Mouse (Mus musculus) gastrocnemius, postnatal 10 days (tissue): ENCODE data around the gene Zfp738. TPM values are rescaled to one million over a fixed set of nuclear protein-coding genes. Genes with fewer than 3 reads are reported as not detected.
"Not testable (repeated sequence)": the region's sequence is repeated elsewhere in the genome, so short reads cannot be mapped to it uniquely, and the experiment has no call there.

Experiments
- DNase-seq: peaks from one replicate; pipeline ENCODE4 v3.0.0; 2021; ENCODE audit warnings: mixed read lengths
- long read RNA-seq, 2 experiments: library from polyadenylated mRNA; stranded (forward); transcript quantifications; one replicate each; pipeline ENCODE4 v2.0.0; 2021
- total RNA-seq, 2 experiments: library from RNA; stranded (reverse); gene quantifications; 2 replicates each; pipeline ENCODE4 v1.2.3; 2021

Zfp738 gene
- total RNA-seq, result 1 to 10 TPM; 5.1 to 6.1 TPM
- long read RNA-seq, experiment 1, partial matches to known transcripts, result 0 of 4 reads
- long read RNA-seq, experiment 1, other reads (novel, unspliced or antisense), result 0 of 4 reads
- long read RNA-seq, experiment 2, partial matches to known transcripts, result 0 of 2 reads
- long read RNA-seq, experiment 2, other reads (novel, unspliced or antisense), result 0 of 2 reads

- DNase-seq, result no peak
These were observed at the start of gene Zfp738 for GRCm38 (mm10) chr13:67686971-67687370. Zfp738 (minus strand) TSS chr13:67687071.

GRCm38 (mm10) chr13:67734391-67734790, 47.5 kb upstream of the Zfp738 start:
- not testable (repeated sequence) for DNase-seq

- DNase-seq, result not testable (repeated sequence)
These were observed 42.6 kb upstream of the Zfp738 start for GRCm38 (mm10) chr13:67729441-67729840.

DNA sequence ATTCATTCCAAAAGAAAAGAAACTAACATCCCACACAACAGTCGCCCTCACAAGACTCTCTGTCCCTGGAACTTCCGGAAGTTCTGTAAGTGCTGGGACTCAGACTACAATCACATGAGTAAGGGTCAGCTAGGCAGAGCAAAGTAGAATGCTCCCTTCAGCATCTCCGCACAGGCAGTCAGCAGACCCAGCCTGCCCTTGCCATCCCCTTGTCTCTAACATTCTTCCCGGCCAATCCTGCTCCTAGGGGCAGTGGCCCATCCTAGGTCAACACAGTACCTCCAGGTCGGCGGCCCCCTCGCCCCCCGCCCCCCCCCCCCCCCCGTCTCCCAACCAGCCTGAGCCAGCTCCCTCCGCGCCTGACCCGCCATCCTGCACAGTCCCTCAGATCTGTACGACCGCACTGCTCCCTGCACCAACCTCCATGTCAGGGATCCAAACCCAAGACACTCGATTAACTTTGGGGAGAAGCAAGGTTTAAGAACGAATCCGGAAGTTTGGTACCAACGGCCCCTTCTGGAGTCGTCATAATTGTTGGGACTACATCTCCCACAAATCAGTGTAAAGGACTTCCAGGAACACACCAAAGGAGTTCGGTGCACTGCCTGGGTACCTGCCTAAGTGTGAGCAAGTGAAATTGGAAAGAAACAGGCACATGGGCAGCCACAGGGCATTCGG, 41.9 kb upstream of the Zfp738 start, which contains the start of gene Zfp65:
Zfp65 (minus strand) TSS at position 533 of the 678 bp plus-strand sequence.
- DNase-seq, result peak; percentile 12

DNA sequence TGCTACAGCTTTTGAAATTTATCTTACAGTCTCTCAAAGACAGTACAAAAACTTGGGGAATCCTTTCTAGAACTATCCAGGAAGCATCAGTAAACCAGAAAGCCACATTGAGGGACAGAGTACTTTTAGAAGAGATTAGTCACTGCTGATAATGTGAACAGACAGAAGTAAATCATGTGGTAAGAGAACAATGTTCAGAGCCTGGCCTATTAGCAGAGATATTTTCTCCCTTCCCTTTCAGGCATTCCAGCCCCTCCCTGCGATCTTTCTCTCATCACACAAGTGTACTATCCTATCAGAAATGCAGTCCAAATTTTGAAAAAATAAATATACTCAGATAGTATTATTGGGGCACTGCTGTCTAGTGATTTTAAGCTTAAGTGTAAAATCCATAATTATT, 41.2 kb upstream of the Zfp738 start:
- DNase-seq, result no peak

- not testable (repeated sequence) for DNase-seq
These were observed 38.5 kb upstream of the Zfp738 start for GRCm38 (mm10) chr13:67725331-67725730.

- peak; percentile 78 for DNase-seq
These were observed 37.1 kb upstream of the Zfp738 start for GRCm38 (mm10) chr13:67723848-67724479.

- not testable (repeated sequence) for DNase-seq
These were observed 3.0 kb downstream of the Zfp738 start for GRCm38 (mm10) chr13:67683841-67684240.

DNA sequence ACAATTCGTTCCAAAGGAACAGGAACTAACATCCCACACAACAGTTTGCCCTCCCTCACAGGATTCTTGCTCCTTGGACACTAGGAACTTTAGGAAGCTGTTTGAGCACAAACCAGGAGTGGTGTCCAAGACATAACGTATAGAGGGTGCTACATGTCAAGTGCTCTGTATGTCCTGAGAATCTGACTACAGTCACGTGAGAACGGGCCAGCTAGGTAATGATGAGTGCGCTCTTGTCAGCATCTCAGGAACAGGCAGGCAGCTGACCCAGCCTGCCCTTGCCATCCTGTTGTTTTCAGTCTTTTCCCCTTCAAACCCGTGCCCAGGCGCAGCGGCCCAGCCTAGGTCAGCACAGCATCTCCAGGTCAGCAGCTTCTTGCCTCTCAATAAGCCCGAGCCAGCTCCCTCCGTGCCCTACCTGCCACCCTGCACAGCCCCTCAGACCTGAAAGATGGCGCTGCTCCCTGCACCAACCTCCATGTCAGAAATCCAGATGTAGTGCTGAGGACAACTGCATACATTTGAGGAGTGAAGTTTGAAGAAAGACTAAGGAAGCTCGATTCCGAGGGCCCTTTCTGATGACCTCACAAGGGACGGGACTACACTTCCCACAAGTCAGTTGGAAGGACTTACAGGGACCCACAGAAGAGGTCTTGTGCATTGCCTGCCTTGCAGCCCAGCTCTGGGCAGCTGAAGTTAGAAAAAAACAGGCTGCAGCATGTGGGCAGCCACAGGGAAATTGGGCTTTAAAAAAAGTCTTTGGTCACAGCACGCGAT, 3.7 kb downstream of the Zfp738 start:
- DNase-seq, result peak; percentile 63

DNA sequence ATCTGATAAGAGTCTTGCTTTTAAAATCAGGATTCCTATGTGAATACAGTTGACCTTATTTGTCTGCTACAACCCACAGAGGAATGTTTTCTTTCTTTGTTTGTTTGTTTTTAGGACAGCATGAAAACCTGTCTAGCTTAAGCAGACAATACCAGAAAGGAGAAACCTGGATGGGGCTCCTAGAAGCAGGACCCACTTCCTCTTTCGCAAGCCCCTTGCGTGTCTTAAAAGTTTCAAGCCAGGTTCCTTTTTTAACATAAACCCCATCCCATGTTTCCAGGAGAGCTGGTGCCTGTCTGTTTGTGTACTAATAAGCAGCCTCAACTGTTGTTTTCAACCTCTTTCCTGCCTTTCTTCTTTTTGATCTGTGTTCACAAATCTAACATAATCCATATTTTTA, 12.0 kb downstream of the Zfp738 start:
- no peak for DNase-seq

GRCm38 (mm10) chr13:67652496-67652895, 34.4 kb downstream of the Zfp738 start:
- no peak for DNase-seq

- DNase-seq, result peak; percentile 69
These were observed 49.4 kb downstream of the Zfp738 start, which contains the start of the genes Gm49345 and Zfp729a for GRCm38 (mm10) chr13:67637294-67638007. Gm49345 (minus strand) TSS chr13:67637769. Zfp729a (minus strand) TSS chr13:67637791.

DNA sequence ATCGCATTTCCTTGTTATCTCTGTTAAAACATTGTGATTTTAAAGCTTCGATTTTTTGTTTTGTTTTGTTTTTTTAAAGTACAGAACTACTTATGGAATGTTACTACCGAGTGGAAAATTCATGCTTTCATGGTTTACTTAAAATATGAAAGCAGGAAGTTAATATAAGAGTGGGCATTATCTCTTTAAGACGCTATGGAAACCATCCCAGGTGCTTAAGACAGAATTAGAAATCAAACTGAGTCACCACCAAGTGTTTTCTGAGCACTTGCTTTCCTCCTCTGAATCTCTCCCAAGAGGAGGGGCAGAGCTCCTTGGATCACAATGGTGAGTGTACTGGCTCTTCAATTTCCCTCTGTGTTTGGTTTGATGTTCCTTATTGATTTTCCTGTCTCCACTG, 76.8 kb downstream of the Zfp738 start:
- no peak for DNase-seq

GRCm38 (mm10) chr13:67609066-67609876, 77.6 kb downstream of the Zfp738 start, which contains the start of gene Zfp729b:
Zfp729b (minus strand) TSS chr13:67609707.
- peak; percentile 86 for DNase-seq

Other genes with a start within 250 kb of the Zfp738 start
- 1 to 10 TPM; 3.9 to 4.1 TPM for gene Zfp874a, start 235.4 kb downstream of the Zfp738 start, total RNA-seq
- gene Zfp874b, start 202.8 kb downstream of the Zfp738 start, total RNA-seq, result 1 to 10 TPM; 7.2 to 7.7 TPM
- gene Zfp58, start 186.5 kb downstream of the Zfp738 start, total RNA-seq, result 1 to 10 TPM; 3.6 to 5.0 TPM
- gene Gm26965, start 160.9 kb downstream of the Zfp738 start, total RNA-seq, result not detected
- gene Zfp87, start 160.9 kb downstream of the Zfp738 start, total RNA-seq, result 1 to 10 TPM; 6.3 to 7.0 TPM
- 1 to 10 TPM; 3.3 to 4.6 TPM for gene Zfp748, start 133.2 kb downstream of the Zfp738 start, total RNA-seq
- gene Zfp729b, start 77.4 kb downstream of the Zfp738 start, total RNA-seq, result 1 to 10 TPM; 3.3 to 3.7 TPM
- gene Gm49345, start 49.3 kb downstream of the Zfp738 start, total RNA-seq, result 1 to 10 TPM in 1 of 2 experiments, under 1 TPM in 1; 0.70 to 1.8 TPM
- 1 to 10 TPM; 3.9 to 5.2 TPM for gene Zfp729a, start 49.3 kb downstream of the Zfp738 start, total RNA-seq
- gene Zfp65, start 42.1 kb upstream of the Zfp738 start, total RNA-seq, result 1 to 10 TPM; 4.6 to 5.9 TPM
- 1 to 10 TPM; 1.9 to 2.1 TPM for gene Zfp85, start 68.2 kb upstream of the Zfp738 start, total RNA-seq
- 1 to 10 TPM in 1 of 2 experiments, under 1 TPM in 1; 0.89 to 3.5 TPM for gene Zfp493, start 92.6 kb upstream of the Zfp738 start, total RNA-seq
- gene Zfp273, start 126.7 kb upstream of the Zfp738 start, total RNA-seq, result 1 to 10 TPM; 1.3 to 2.5 TPM
- gene Gm10037, start 144.0 kb upstream of the Zfp738 start, total RNA-seq, result not detected
- not detected for gene BC048507, start 176.3 kb upstream of the Zfp738 start, total RNA-seq